Mouse (Mus musculus) lung, postnatal 0 days (tissue): ENCODE measurements around the gene Pik3cd. TPM values are rescaled to one million over a fixed set of nuclear protein-coding genes. Genes with fewer than 3 reads are reported as not detected.

Source experiments
- ATAC-seq: fragments of 200-750 bp; cut with Nextera tagmentation; 2 replicates; pipeline ENCODE4 v1.8.0; 2017; ENCODE audit warnings: moderate library complexity
- DNase-seq: peaks from one replicate; pipeline ENCODE4 v3.0.0-alpha.2; 2016; ENCODE audit warnings: low spot score
- H3K27ac ChIP-seq: fragments of 300-500 bp; sonication (generic); 2 replicates; pipeline ENCODE4 v1.5.1; 2014; ENCODE audit warnings: antibody characterized with exemption, mild to moderate bottlenecking, low read length, mixed read lengths
- H3K27me3 ChIP-seq: fragments of 300-500 bp; sonication (generic); replicated peaks from 2 replicates; pipeline ENCODE4 v1.6.1; 2014; ENCODE audit warnings: low read length, mixed read lengths; ENCODE audit not compliant: insufficient read depth
- H3K36me3 ChIP-seq: fragments of 300-500 bp; sonication (generic); 2 replicates; pipeline ENCODE4 v1.6.1; 2014; ENCODE audit warnings: low read length, mixed read lengths; ENCODE audit not compliant: insufficient read depth
- H3K4me1 ChIP-seq: fragments of 300-500 bp; sonication (generic); 2 replicates; pipeline ENCODE4 v1.6.1; 2014; ENCODE audit warnings: antibody characterized with exemption, low read depth, low read length, mixed read lengths; ENCODE audit not compliant: insufficient read depth
- H3K4me2 ChIP-seq: fragments of 300-500 bp; sonication (generic); replicated peaks from 2 replicates; pipeline ENCODE4 v1.6.1; 2014; ENCODE audit warnings: low read depth, mild to moderate bottlenecking, low read length, moderate library complexity, mixed read lengths
- H3K4me3 ChIP-seq: fragments of 300-500 bp; sonication (generic); 2 replicates; pipeline ENCODE4 v1.5.1; 2014; ENCODE audit warnings: low read depth, low read length
- H3K9ac ChIP-seq: fragments of 300-500 bp; sonication (generic); replicated peaks from 2 replicates; pipeline ENCODE4 v1.6.1; 2014; ENCODE audit warnings: low read depth, mild to moderate bottlenecking
- H3K9me3 ChIP-seq: fragments of 300-500 bp; sonication (generic); 2 replicates; pipeline ENCODE4 v1.6.1; 2016; ENCODE audit warnings: low read length, mixed read lengths
- CTCF ChIP-seq: IDR thresholded peaks from 2 replicates; pipeline ENCODE4 v1.5.1; 2016; ENCODE audit warnings: antibody characterized with exemption, mild to moderate bottlenecking
- EP300 ChIP-seq: IDR thresholded peaks from 2 replicates; pipeline ENCODE4 v1.6.1; 2016; ENCODE audit warnings: antibody characterized with exemption, mild to moderate bottlenecking, control low read depth
- WGBS: fragments of 180-500 bp; shearing (Covaris S2); extraction: QIAGEN DNeasy Blood & Tissue Kit; methylation state at CpG from one replicate; pipeline ENCODE4 v1.1.7; 2014; 5-methylcytosine and 5-hydroxymethylcytosine counted together
- microRNA-seq: library from miRNA; unstranded; fragments of <30 nt; microRNA quantifications from one replicate; pipeline ENCODE4, GENCODE M21; 2016
- polyA plus RNA-seq: library from polyadenylated mRNA; unstranded; fragments of >200 nt; fragmentation: Nextera tagmentation; extraction: Ambion mirVana; gene quantifications from 2 replicates; pipeline ENCODE4 v1.2.1, GENCODE M21; 2015

Pik3cd gene
- polyA plus RNA-seq, 1 experiment from 2014 or later: 4.0 TPM

GRCm38 (mm10) chr4:149600130-149600529, 102.2 kb downstream of the Pik3cd start:
- H3K36me3 ChIP-seq: no peaks in the 10 kb centered on the region
- no peak overlapping the region for H3K4me3 ChIP-seq
- 74% methylated on average over 4 of the region's 4 CpGs for WGBS
- ATAC-seq (no peak), DNase-seq (no peak)
- no peaks in the 10 kb centered on the region for H3K27me3 ChIP-seq
- H3K4me1 ChIP-seq: no peaks in the 10 kb centered on the region
- no peak overlapping the region for H3K27ac ChIP-seq
- H3K9me3 ChIP-seq: no peaks in the 10 kb centered on the region
- H3K4me2 ChIP-seq: no peak overlapping the region
- TF ChIP-seq CTCF: no peak
- TF ChIP-seq EP300: no peak
- H3K9ac ChIP-seq: no peak overlapping the region

DNA sequence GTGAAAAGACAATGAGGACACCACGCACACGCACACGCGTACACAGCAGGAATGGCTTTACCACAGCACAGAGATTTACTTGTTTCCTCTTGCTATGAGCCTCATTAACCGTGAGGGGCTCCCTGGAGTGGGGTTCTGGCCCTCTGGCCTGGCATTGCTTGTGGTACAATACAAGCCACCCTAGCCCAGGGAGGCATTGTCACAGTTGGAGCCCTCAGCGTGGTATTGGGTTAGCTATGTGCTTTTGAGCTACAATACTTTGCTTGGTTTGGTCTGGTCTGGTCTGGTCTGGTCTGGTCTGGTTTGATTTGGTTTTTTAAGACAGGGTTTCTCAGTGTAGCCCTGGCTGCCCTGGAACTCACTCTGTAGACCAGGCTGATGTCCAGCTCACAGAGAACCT, 102.8 kb downstream of the Pik3cd start:
- H3K9ac ChIP-seq: no peak overlapping the region
- no peak overlapping the region for H3K27ac ChIP-seq
- no peaks in the 10 kb centered on the region for H3K4me1 ChIP-seq
- no peaks in the 10 kb centered on the region for H3K27me3 ChIP-seq
- no peak overlapping the region for H3K4me2 ChIP-seq
- no peaks in the 10 kb centered on the region for H3K36me3 ChIP-seq
- WGBS: 93% methylated on average over 6 of the region's 6 CpGs
- H3K9me3 ChIP-seq: no peaks in the 10 kb centered on the region
- DNase-seq: no peak
- ATAC-seq: no peak
- H3K4me3 ChIP-seq: no peak overlapping the region
- no peak for TF ChIP-seq CTCF
- no peak for TF ChIP-seq EP300

Small RNAs within 50 kb of the gene (microRNA-seq; reads per million reads assigned to microRNA genes)
- gene Mir7023: not detected

Other genes with a start within 250 kb of the Pik3cd start
- 1.4 and 1.8 TPM in 2 replicates for gene Rbp7, start 247.6 kb downstream of the Pik3cd start, polyA plus RNA-seq
- gene Tmem274, start 225.2 kb downstream of the Pik3cd start, polyA plus RNA-seq: not detected in 2 replicates
- gene Nmnat1, start 217.4 kb downstream of the Pik3cd start, polyA plus RNA-seq: 6.3 TPM in 2 replicates
- gene Lzic, start 217.3 kb downstream of the Pik3cd start, polyA plus RNA-seq: 19.8 and 23.0 TPM in 2 replicates
- 38.4 and 40.1 TPM in 2 replicates for gene Ctnnbip1, start 184.3 kb downstream of the Pik3cd start, polyA plus RNA-seq
- gene Clstn1, start 116.1 kb downstream of the Pik3cd start, polyA plus RNA-seq: 43.6 and 48.7 TPM in 2 replicates
- gene Tmem201, start 35.5 kb upstream of the Pik3cd start, polyA plus RNA-seq: 8.2 and 9.4 TPM in 2 replicates
- 7.4 and 8.6 TPM in 2 replicates for gene Slc25a33, start 71.7 kb upstream of the Pik3cd start, polyA plus RNA-seq